Mouse (Mus musculus) hindbrain, embryonic 14.5 days (tissue): ENCODE results near the gene Bcl2. TPM values are rescaled to one million over a fixed set of nuclear protein-coding genes. Genes with fewer than 3 reads are reported as not detected.
A peak's percentile ranks its signal among the peaks of the same experiment; 100 is the strongest.

Experiments used
- ATAC-seq: fragments of 200-750 bp; cut with Nextera tagmentation; 2 replicates; pipeline ENCODE4 v1.8.0; 2017; ENCODE audit warnings: moderate number of reproducible peaks, mild to moderate bottlenecking, moderate TSS enrichment, moderate library complexity; ENCODE audit not compliant: low FRiP score
- DNase-seq: peaks from one replicate; pipeline ENCODE4 v3.0.0-alpha.2; 2015; ENCODE audit warnings: low spot score
- H3K27ac ChIP-seq: fragments of 300-500 bp; sonication (generic); 2 replicates; pipeline ENCODE4 v1.5.1; 2014; ENCODE audit warnings: mild to moderate bottlenecking, moderate library complexity
- H3K27me3 ChIP-seq: fragments of 300-500 bp; sonication (generic); 2 replicates; pipeline ENCODE4 v1.6.1; 2014; ENCODE audit warnings: mild to moderate bottlenecking, low read length, mixed read lengths; ENCODE audit not compliant: control insufficient read depth, insufficient read depth
- H3K36me3 ChIP-seq: fragments of 300-500 bp; sonication (generic); replicated peaks from 2 replicates; pipeline ENCODE4 v1.6.1; 2014; ENCODE audit not compliant: control insufficient read depth, insufficient read depth
- H3K4me1 ChIP-seq: fragments of 300-500 bp; sonication (generic); replicated peaks from 2 replicates; pipeline ENCODE4 v1.6.1; 2014; ENCODE audit warnings: antibody characterized with exemption, low read length, mixed read lengths; ENCODE audit not compliant: control insufficient read depth, insufficient read depth
- H3K4me2 ChIP-seq: fragments of 300-500 bp; sonication (generic); replicated peaks from 2 replicates; pipeline ENCODE4 v1.6.1; 2014; ENCODE audit warnings: mild to moderate bottlenecking, moderate library complexity
- H3K4me3 ChIP-seq: fragments of 300-500 bp; sonication (generic); replicated peaks from 2 replicates; pipeline ENCODE4 v1.5.1; 2014; ENCODE audit warnings: mild to moderate bottlenecking, low read length
- H3K9ac ChIP-seq: fragments of 300-500 bp; sonication (generic); 2 replicates; pipeline ENCODE4 v1.6.1; 2014
- H3K9me3 ChIP-seq: fragments of 300-500 bp; sonication (generic); 2 replicates; pipeline ENCODE4 v1.6.1; 2016; ENCODE audit warnings: low read length; ENCODE audit not compliant: control insufficient read depth
- WGBS: fragments of 180-500 bp; shearing (Covaris S2); extraction: QIAGEN DNeasy Blood & Tissue Kit; methylation state at CpG from one replicate; pipeline ENCODE4 v1.1.7; 2014; 5-methylcytosine and 5-hydroxymethylcytosine counted together
- polyA plus RNA-seq: library from polyadenylated mRNA; unstranded; fragments of >200 nt; fragmentation: Nextera tagmentation; extraction: Ambion mirVana; gene quantifications from 2 replicates; pipeline ENCODE4 v1.2.1, GENCODE M21; 2014

Bcl2 gene
- polyA plus RNA-seq, 1 experiment from 2014 or later: 11.9 TPM

GRCm38 (mm10) chr1:106631869-106632463 is 82.1 kb downstream of the Bcl2 start:
- H3K27me3 ChIP-seq: no peaks in the 10 kb centered on the region
- DNase-seq (no peak), ATAC-seq (no peak)
- no peak overlapping the region for H3K9ac ChIP-seq
- H3K4me3 ChIP-seq: no peak overlapping the region
- H3K4me2 ChIP-seq: no peak overlapping the region
- WGBS: 95% methylated on average over 3 of the region's 3 CpGs
- no peaks in the 10 kb centered on the region for H3K9me3 ChIP-seq
- no peak overlapping the region for H3K27ac ChIP-seq
- no peaks in the 10 kb centered on the region for H3K36me3 ChIP-seq
- peaks cover 21% of the 10 kb centered on the region; the same call in 1 of the 2 replicates for H3K4me1 ChIP-seq

- DNase-seq: no peak
- H3K9me3 ChIP-seq: no peaks in the 10 kb centered on the region
- 83% methylated on average over 2 of the region's 2 CpGs for whole genome bisulfite sequencing
- no peak overlapping the region for H3K4me2 ChIP-seq
- no peak for ATAC-seq
- no peaks in the 10 kb centered on the region for H3K27me3 ChIP-seq
- no peaks in the 10 kb centered on the region for H3K36me3 ChIP-seq
- H3K4me1 ChIP-seq: peaks cover 21% of the 10 kb centered on the region; the same call in 1 of the 2 replicates
- no peak overlapping the region for H3K27ac ChIP-seq
- no peak overlapping the region for H3K9ac ChIP-seq
- H3K4me3 ChIP-seq: no peak overlapping the region
These were observed 83.1 kb downstream of the Bcl2 start for GRCm38 (mm10) chr1:106630973-106631372.

GRCm38 (mm10) chr1:106629931-106630682 is 84.0 kb downstream of the Bcl2 start:
- Histone ChIP-seq H3K4me1 (peaks cover 21% of the 10 kb centered on the region; the same call in 1 of the 2 replicates), H3K4me3 (no peak overlapping the region), H3K27me3 (no peaks in the 10 kb centered on the region), H3K27ac (peak overlapping the region; percentile 27; the same call in 1 of the 2 replicates), H3K4me2 (no peak overlapping the region), H3K9me3 (no peaks in the 10 kb centered on the region), H3K9ac (no peak overlapping the region), H3K36me3 (no peaks in the 10 kb centered on the region)
- DNase-seq (peak; percentile 45), ATAC-seq (peak; percentile 52; the same call in 1 of the 2 replicates)
- 22% methylated on average over 4 of the region's 4 CpGs for WGBS

- ATAC-seq (peak; percentile 38; the same call in 1 of the 2 replicates), DNase-seq (no peak)
- Histone ChIP-seq H3K4me1 (peaks cover 21% of the 10 kb centered on the region; the same call in 1 of the 2 replicates), H3K27ac (peak overlapping the region; percentile 27), H3K4me2 (no peak overlapping the region), H3K9ac (no peak overlapping the region), H3K27me3 (no peaks in the 10 kb centered on the region), H3K4me3 (no peak overlapping the region), H3K36me3 (no peaks in the 10 kb centered on the region), H3K9me3 (no peaks in the 10 kb centered on the region)
- WGBS: 8% methylated on average over 4 of the region's 4 CpGs
These were observed 84.6 kb downstream of the Bcl2 start for GRCm38 (mm10) chr1:106629470-106629830.

GRCm38 (mm10) chr1:106628718-106629469 is 85.2 kb downstream of the Bcl2 start:
- peak; percentile 64 for ATAC-seq
- H3K4me2 ChIP-seq: no peak overlapping the region
- 33% methylated on average over 3 of the region's 3 CpGs for WGBS

GRCm38 (mm10) chr1:106628279-106628678 is 85.8 kb downstream of the Bcl2 start:
- Histone ChIP-seq H3K27ac (no peak overlapping the region), H3K27me3 (no peaks in the 10 kb centered on the region), H3K4me1 (peaks cover 21% of the 10 kb centered on the region; the same call in 1 of the 2 replicates), H3K4me2 (no peak overlapping the region), H3K9me3 (no peaks in the 10 kb centered on the region), H3K4me3 (no peak overlapping the region), H3K9ac (no peak overlapping the region), H3K36me3 (no peaks in the 10 kb centered on the region)
- DNase-seq (no peak), ATAC-seq (no peak)

More at GRCm38 (mm10) chr1:106628718-106629469, 85.2 kb downstream of the Bcl2 start:
- H3K27me3 ChIP-seq: no peaks in the 10 kb centered on the region
- H3K4me1 ChIP-seq: peaks cover 21% of the 10 kb centered on the region; the same call in 1 of the 2 replicates
- H3K9ac ChIP-seq: no peak overlapping the region
- DNase-seq: no peak
- H3K9me3 ChIP-seq: no peaks in the 10 kb centered on the region
- no peaks in the 10 kb centered on the region for H3K36me3 ChIP-seq
- peak overlapping the region; percentile 27 for H3K27ac ChIP-seq
- no peak overlapping the region for H3K4me3 ChIP-seq

GRCm38 (mm10) chr1:106627241-106627640 is 86.8 kb downstream of the Bcl2 start:
- ATAC-seq: no peak
- H3K9me3 ChIP-seq: no peaks in the 10 kb centered on the region
- WGBS: 86% methylated on average over 5 of the region's 5 CpGs
- H3K36me3 ChIP-seq: no peaks in the 10 kb centered on the region
- no peak for DNase-seq
- no peak overlapping the region for H3K27ac ChIP-seq
- no peaks in the 10 kb centered on the region for H3K27me3 ChIP-seq
- no peak overlapping the region for H3K4me3 ChIP-seq
- no peak overlapping the region for H3K9ac ChIP-seq
- H3K4me2 ChIP-seq: no peak overlapping the region
- peaks cover 21% of the 10 kb centered on the region; the same call in 1 of the 2 replicates for H3K4me1 ChIP-seq

- ATAC-seq: no peak
- H3K36me3 ChIP-seq: no peaks in the 10 kb centered on the region
- H3K9ac ChIP-seq: no peak overlapping the region
- H3K4me3 ChIP-seq: no peak overlapping the region
- H3K4me1 ChIP-seq: no peaks in the 10 kb centered on the region
- no peaks in the 10 kb centered on the region for H3K27me3 ChIP-seq
- no peak overlapping the region for H3K27ac ChIP-seq
- 77% methylated on average over 3 of the region's 3 CpGs for WGBS
- H3K9me3 ChIP-seq: no peaks in the 10 kb centered on the region
- H3K4me2 ChIP-seq: no peak overlapping the region
- DNase-seq: no peak
These were observed 93.7 kb downstream of the Bcl2 start for GRCm38 (mm10) chr1:106620174-106620931.
